In the genomic region with DNA sequence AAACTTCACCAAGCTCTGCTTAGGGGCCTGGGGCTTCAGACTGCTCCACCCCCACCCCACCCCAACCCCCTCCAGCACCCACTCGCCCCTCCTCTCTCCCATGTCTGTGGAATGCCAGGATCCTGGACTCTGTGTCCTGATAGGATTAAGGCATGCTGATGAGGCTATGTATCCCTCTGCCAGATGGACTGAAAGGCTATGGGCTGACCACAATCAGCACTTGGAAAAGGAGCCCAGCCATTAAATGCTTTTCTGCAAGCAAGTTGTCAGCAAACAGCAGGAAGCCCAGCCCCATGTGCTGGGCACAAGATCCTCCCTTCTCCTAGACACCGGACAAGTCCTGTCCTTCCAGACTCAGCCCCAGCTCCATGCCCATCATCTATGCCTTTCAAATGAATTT, we compare ENCODE assay signal across 9 mouse cellular contexts.
A peak's percentile ranks its signal among the peaks of the same experiment; 100 is the strongest.
DNase-seq lines count a peak whose midpoint lies in the region; ATAC-seq and TF ChIP-seq lines count a peak whose summit lies in the region.
"Had no signal": no experiment of that assay in that cellular context is flagged by ENCODE, and none has a peak within 500 bp of the region (broad histone marks: within the 10 kb centered on the region; RNA-seq: fewer than 3 reads in every experiment).

No protein-coding gene starts in this region.

- no peak for ATAC-seq in cerebellum, adult (ENCODE audit: insufficient number of reproducible peaks, low FRiP score, low TSS enrichment)
- no peak for ATAC-seq in lung, embryonic 15.5 days (ENCODE audit: borderline replicate concordance, extremely low read depth, low FRiP score, low TSS enrichment)
- ATAC-seq in stomach, embryonic 15.5 days (ENCODE audit: insufficient read depth, low FRiP score, low read depth): peak; percentile 36; the same call in 1 of the 2 replicates

- H3K9ac ChIP-seq in lung, embryonic 15.5 days: no peak overlapping the region
- no peak overlapping the region for H3K9ac ChIP-seq in stomach, embryonic 15.5 days
- H3K9ac ChIP-seq: liver, embryonic 14.5 days had no signal

- H3K4me1 ChIP-seq in lung, embryonic 15.5 days: peaks cover 51% of the 10 kb centered on the region
- H3K4me1 ChIP-seq in lung, adult 2 months (ENCODE audit: control insufficient read depth, insufficient read depth, low read length): peaks cover 19% of the 10 kb centered on the region
- H3K4me1 ChIP-seq in stomach, embryonic 15.5 days: peaks cover 31% of the 10 kb centered on the region

- no peak for TF ChIP-seq POLR2A in lung, adult 2 months (IDR thresholded peaks at IDR 0.05; ENCODE audit: borderline replicate concordance, extremely low read depth, low read depth, low read length)

- DNase-seq in cerebellum, postnatal 10 days: peak; percentile 51 to 69
- DNase-seq in lung, adult 2 months: no peak
- DNase-seq in kidney, postnatal 14 days: peak; percentile 30
- DNase-seq in thymus, postnatal 4 days: no peak
- no peak for DNase-seq in urinary bladder, postnatal 36 days (ENCODE audit: low spot score in 2 of 2)

- H3K27ac ChIP-seq in lung, embryonic 15.5 days: peak overlapping the region; percentile 88
- H3K27ac ChIP-seq in stomach, embryonic 15.5 days: peak overlapping the region; percentile 87
- H3K27ac ChIP-seq: liver, embryonic 14.5 days had no signal

- no peaks in the 10 kb centered on the region for H3K9me3 ChIP-seq in lung, embryonic 15.5 days
- H3K9me3 ChIP-seq in stomach, embryonic 15.5 days: no peaks in the 10 kb centered on the region

- H3K4me2 ChIP-seq in lung, embryonic 15.5 days: no peak overlapping the region
- no peak overlapping the region for H3K4me2 ChIP-seq in stomach, embryonic 15.5 days

- no peak overlapping the region for H3K4me3 ChIP-seq in lung, embryonic 15.5 days
- no peak overlapping the region for H3K4me3 ChIP-seq in lung, adult 2 months (replicated peaks; ENCODE audit: extremely low read depth, low read depth, low read length)
- no peak overlapping the region for H3K4me3 ChIP-seq in stomach, embryonic 15.5 days (replicated peaks)

- no peaks in the 10 kb centered on the region for H3K36me3 ChIP-seq in lung, embryonic 15.5 days
- H3K36me3 ChIP-seq in stomach, embryonic 15.5 days: no peaks in the 10 kb centered on the region

- 42% methylated on average over 2 of the region's 2 CpGs for WGBS in lung, embryonic 15.5 days
- WGBS in lung, adult 2 months: 52% methylated on average over 2 of the region's 2 CpGs
- 50% methylated on average over 2 of the region's 2 CpGs for WGBS in stomach, embryonic 15.5 days

- TF ChIP-seq CTCF in lung, adult 2 months (IDR thresholded peaks at IDR 0.05; ENCODE audit: insufficient read depth, low read length): no peak

- H3K27me3 ChIP-seq in lung, embryonic 15.5 days: no peaks in the 10 kb centered on the region
- H3K27me3 ChIP-seq in stomach, embryonic 15.5 days (replicated peaks): no peaks in the 10 kb centered on the region

Comparison
In these comparisons a context has a peak if more than half of its experiments do, and no peak if none do; other contexts are left out.
1. DNase-seq: peak in cerebellum, postnatal 10 days (2 of 2) and kidney, postnatal 14 days (single experiment); none in lung, adult 2 months (single experiment), thymus, postnatal 4 days (single experiment) and urinary bladder, postnatal 36 days (0 of 2).